Mouse (Mus musculus) spleen, adult 2 months (tissue): ENCODE results near the gene Epha4. TPM values are rescaled to one million over a fixed set of nuclear protein-coding genes. Genes with fewer than 3 reads are reported as not detected.

Source experiments
- DNase-seq, 2 experiments: peaks; one replicate each; pipeline versions ENCODE4 v3.0.0 to v3.0.0-alpha.2; 2012 to 2021; ENCODE audit warnings: low spot score in 2 of 2, low read depth in 1 of 2
- H3K27ac ChIP-seq: fragments of 200-500 bp; 2 replicates; pipeline ENCODE4 v1.5.1; 2012; ENCODE audit warnings: low read length, inconsistent platforms; ENCODE audit not compliant: insufficient read depth
- H3K27me3 ChIP-seq: fragments of 200-500 bp; 2 replicates; pipeline ENCODE4 v1.6.1; 2012; ENCODE audit warnings: mild to moderate bottlenecking, moderate library complexity, low read length, inconsistent platforms; ENCODE audit not compliant: control insufficient read depth, insufficient read depth
- H3K36me3 ChIP-seq: fragments of 200-500 bp; 2 replicates; pipeline ENCODE4 v1.6.1; 2012; ENCODE audit warnings: mild to moderate bottlenecking, low read length, inconsistent platforms; ENCODE audit not compliant: control insufficient read depth, insufficient read depth
- H3K4me1 ChIP-seq: fragments of 200-500 bp; 2 replicates; pipeline ENCODE4 v1.6.1; 2011; ENCODE audit warnings: inconsistent platforms; ENCODE audit not compliant: control insufficient read depth, insufficient read depth, insufficient read length
- H3K4me3 ChIP-seq: fragments of 200-500 bp; 2 replicates; pipeline ENCODE4 v1.5.1; 2011; ENCODE audit warnings: mild to moderate bottlenecking, inconsistent platforms; ENCODE audit not compliant: insufficient read depth, insufficient read length; ENCODE audit errors: extremely low read depth
- CTCF ChIP-seq: fragments of 200-500 bp; IDR thresholded peaks from 2 replicates; pipeline ENCODE4 v1.5.1; 2011; ENCODE audit warnings: mild to moderate bottlenecking, inconsistent platforms; ENCODE audit not compliant: insufficient read depth, insufficient read length, insufficient replicate concordance; ENCODE audit errors: extremely low read depth
- POLR2A ChIP-seq: fragments of 200-500 bp; IDR thresholded peaks from 2 replicates; pipeline ENCODE4 v1.6.1; 2011; ENCODE audit warnings: low read depth, low read length, inconsistent platforms
- WGBS: fragments of 180-500 bp; shearing (Covaris S2); methylation state at CpG from one replicate; pipeline ENCODE4 v1.1.7; 2018; 5-methylcytosine and 5-hydroxymethylcytosine counted together
- polyA plus RNA-seq: library from polyadenylated mRNA; depleted of rRNA; stranded (reverse); fragments of >200 nt; gene quantifications from 2 replicates; pipeline ENCODE4 v1.2.3, GENCODE M21; 2012

Epha4 gene
- polyA plus RNA-seq, 1 experiment = 0.36 TPM

DNA sequence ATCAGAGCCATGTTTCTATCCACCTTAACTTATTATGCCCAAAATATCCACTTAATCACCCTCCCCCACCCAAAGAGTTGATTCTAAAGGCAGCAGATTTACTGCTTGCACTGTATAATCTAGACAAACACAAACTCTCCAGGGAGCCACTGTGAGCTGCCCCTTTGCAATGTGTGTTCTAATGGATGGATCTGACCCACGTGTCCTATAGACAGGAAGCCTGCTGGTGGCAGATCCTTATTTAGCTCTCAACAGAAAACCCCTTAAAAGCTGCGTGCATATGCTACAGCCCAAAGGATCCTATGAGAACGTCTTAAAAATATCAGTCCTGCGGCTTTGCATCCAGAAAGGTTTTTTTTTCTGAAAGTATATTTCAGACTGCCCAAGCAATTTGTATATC, 98.0 kb downstream of the Epha4 start:
- H3K4me1 ChIP-seq = no peaks in the 10 kb centered on the region
- WGBS = 17% methylated on average over 4 of the region's 4 CpGs
- no peaks in the 10 kb centered on the region for H3K36me3 ChIP-seq
- H3K27ac ChIP-seq = no peak overlapping the region
- no peak for TF ChIP-seq POLR2A
- no peak for TF ChIP-seq CTCF
- H3K27me3 ChIP-seq = no peaks in the 10 kb centered on the region
- DNase-seq = no peak
- no peak overlapping the region for H3K4me3 ChIP-seq

DNA sequence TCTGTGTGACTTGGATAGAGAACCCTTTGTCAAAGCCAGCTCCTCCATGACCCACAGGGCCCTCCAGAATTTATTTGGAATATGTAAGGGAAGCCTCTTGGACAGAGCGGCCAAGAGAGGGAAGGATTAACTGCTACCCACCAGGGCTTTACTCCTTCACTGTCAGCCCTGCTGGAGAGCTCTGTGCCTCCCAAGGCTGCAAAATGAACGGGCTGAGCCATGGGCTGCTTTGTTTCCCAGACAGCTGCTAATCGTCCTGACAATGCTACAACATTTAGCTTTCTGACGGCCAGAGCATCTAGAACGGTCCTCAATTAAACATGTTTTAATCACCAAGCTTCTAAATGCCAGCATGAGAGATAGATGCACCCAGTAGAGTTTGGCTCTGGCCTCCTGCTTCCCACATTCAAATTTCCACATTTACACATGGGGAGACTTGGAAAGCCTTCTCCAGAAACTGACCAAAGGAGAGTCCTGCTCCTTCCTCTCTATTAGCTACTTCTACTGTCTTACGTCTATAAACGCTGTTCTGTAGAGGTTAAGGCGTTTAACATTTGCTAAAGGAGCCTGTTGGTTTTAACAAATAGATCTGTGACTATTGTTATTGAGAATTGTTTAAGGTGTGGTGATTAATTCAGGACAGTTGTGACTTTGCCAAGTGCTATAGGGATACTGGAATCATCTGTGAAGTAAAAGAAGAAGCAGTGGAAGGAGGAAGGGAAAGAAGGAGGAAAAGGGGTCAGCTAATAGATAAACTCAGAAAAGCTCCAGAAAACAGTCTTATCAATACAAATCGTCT, 101.8 kb downstream of the Epha4 start:
- Histone ChIP-seq H3K4me3 (no peak overlapping the region), H3K27me3 (no peaks in the 10 kb centered on the region), H3K4me1 (no peaks in the 10 kb centered on the region), H3K27ac (no peak overlapping the region), H3K36me3 (no peaks in the 10 kb centered on the region)
- DNase-seq = no peak
- WGBS = 83% methylated on average over 9 of the region's 9 CpGs
- no peak for TF ChIP-seq CTCF
- no peak for TF ChIP-seq POLR2A

DNA sequence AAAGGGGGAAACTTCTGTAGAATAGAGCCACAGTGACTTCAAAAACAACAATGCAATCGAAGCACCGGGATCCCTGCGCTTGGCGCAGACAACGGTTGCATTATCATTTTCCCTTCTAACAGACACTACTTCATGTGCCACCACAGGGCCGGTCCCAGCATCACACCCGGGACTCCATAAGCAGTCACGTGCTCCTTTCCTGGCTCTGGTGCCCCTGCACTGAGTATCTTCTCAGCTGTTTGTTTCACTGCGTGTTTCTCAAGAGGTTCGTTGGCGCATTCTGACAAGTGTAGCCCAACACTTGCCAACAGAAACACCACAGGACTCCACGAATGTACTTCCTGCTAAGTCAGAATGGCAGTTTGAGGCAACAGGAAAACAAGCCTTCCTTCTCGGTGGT, 102.6 kb downstream of the Epha4 start:
- H3K4me1 ChIP-seq = no peaks in the 10 kb centered on the region
- H3K36me3 ChIP-seq = no peaks in the 10 kb centered on the region
- no peak for DNase-seq
- WGBS = 34% methylated on average over 13 of the region's 13 CpGs
- H3K4me3 ChIP-seq = no peak overlapping the region
- no peak overlapping the region for H3K27ac ChIP-seq
- TF ChIP-seq CTCF (no peak), POLR2A (no peak)
- no peaks in the 10 kb centered on the region for H3K27me3 ChIP-seq

DNA sequence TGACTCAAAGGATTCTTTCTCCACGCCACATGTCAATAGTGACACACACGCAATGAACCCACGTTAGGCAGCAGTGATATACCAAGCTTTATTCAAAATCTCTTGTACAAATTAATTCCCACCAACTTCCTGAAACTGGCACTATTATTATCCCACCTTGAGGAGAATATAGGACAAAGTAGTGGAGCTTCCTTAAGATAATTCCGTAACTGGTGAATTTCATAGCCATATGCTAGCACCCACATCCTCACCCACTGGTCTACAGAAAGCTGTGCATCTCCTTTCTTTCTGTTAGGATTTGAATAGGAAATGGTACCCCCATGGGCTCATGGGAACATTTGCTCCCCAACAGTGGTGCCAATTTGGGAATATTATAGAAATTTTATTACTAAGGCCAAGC, 103.7 kb downstream of the Epha4 start:
- no peak for DNase-seq
- H3K36me3 ChIP-seq = no peaks in the 10 kb centered on the region
- WGBS = 92% methylated on average over 4 of the region's 4 CpGs
- no peak overlapping the region for H3K4me3 ChIP-seq
- no peaks in the 10 kb centered on the region for H3K4me1 ChIP-seq
- no peak overlapping the region for H3K27ac ChIP-seq
- TF ChIP-seq POLR2A = no peak
- TF ChIP-seq CTCF = no peak
- H3K27me3 ChIP-seq = no peaks in the 10 kb centered on the region

DNA sequence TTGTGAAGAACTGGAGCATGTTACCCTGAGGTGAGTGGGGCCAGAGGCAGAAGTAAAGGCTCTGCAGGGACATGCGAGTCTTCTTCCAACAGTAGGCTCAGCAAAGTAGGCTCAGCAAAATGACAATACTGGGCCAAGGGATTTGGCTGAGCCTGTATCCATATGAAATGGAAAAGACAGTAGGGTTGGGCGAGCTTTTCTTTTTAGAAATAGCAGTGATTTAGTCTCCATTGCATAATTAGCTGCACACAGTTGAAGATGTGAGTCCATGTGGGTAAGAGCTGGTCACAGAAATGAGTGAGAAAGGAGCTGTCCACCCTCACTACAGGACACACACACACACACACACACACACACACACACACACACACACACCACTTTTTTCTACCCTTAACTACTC, 104.2 kb downstream of the Epha4 start:
- H3K36me3 ChIP-seq = no peaks in the 10 kb centered on the region
- H3K27ac ChIP-seq = no peak overlapping the region
- no peaks in the 10 kb centered on the region for H3K27me3 ChIP-seq
- no peak for DNase-seq
- H3K4me1 ChIP-seq = no peaks in the 10 kb centered on the region
- 85% methylated on average over 2 of the region's 2 CpGs for WGBS
- no peak overlapping the region for H3K4me3 ChIP-seq
- TF ChIP-seq POLR2A = no peak
- no peak for TF ChIP-seq CTCF

DNA sequence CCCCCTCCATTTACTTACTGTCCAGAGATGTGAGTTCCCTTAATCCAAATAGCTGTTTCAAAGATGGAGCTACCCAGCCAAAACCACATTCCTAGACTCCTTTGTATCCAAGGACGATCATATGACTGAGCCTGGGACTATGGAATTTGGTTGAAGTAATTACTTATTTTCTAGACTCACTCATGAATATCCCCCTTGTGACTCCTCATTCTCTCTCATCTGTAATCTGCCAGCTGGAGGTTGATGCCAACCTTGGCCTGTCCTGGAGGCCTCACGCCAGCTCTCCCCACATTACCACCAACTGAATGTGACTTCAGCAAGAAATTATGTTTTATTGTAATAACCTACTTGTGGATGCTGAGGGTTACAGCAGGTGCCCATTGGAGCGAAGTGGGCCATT, 104.7 kb downstream of the Epha4 start:
- DNase-seq = no peak
- Histone ChIP-seq H3K27ac (no peak overlapping the region), H3K27me3 (no peaks in the 10 kb centered on the region), H3K4me3 (no peak overlapping the region), H3K4me1 (no peaks in the 10 kb centered on the region), H3K36me3 (no peaks in the 10 kb centered on the region)
- WGBS = 92% methylated on average over 3 of the region's 3 CpGs
- TF ChIP-seq POLR2A = no peak
- no peak for TF ChIP-seq CTCF

DNA sequence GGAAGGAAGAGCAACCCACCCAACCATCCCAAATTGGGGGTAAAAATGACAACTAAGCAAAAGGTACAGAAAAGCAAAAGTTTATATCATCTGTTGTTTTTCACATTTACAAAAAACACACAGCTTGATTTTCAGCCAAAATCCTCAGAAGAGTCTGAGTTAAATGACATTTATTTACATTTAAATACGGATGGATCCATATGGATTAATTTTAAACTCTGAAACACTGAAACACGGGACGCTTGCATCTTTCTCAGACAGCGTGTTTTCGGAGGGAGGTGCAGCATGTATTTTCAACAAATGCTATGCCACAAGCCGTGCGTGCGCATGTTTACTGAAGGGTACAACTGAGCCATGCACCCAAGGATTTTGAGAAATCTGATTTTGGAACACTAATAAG, 105.4 kb downstream of the Epha4 start:
- Histone ChIP-seq H3K27ac (no peak overlapping the region), H3K4me3 (no peak overlapping the region), H3K36me3 (no peaks in the 10 kb centered on the region), H3K27me3 (no peaks in the 10 kb centered on the region), H3K4me1 (no peaks in the 10 kb centered on the region)
- no peak for DNase-seq
- TF ChIP-seq POLR2A (no peak), CTCF (no peak)
- 93% methylated on average over 8 of the region's 8 CpGs for WGBS
